Mouse (Mus musculus) cortical plate, adult 2 months (tissue): Measurements from ENCODE around the gene Pnliprp2.

Experiments
- CTCF ChIP-seq: fragments of 200-500 bp; IDR thresholded peaks from 2 replicates; pipeline ENCODE4 v1.5.1; 2011; ENCODE audit warnings: mild to moderate bottlenecking, control low read depth, low read length; ENCODE audit not compliant: insufficient read depth; ENCODE audit errors: extremely low read depth
- POLR2A ChIP-seq: fragments of 200-500 bp; IDR thresholded peaks from 2 replicates; pipeline ENCODE4 v1.6.1; 2011; ENCODE audit warnings: mild to moderate bottlenecking, low read length, control low read depth; ENCODE audit not compliant: insufficient read depth; ENCODE audit errors: extremely low read depth

GRCm38 (mm10) chr19:58726551-58726950 lies 33.0 kb upstream of the Pnliprp2 start:
- TF ChIP-seq CTCF, result no peak
- no peak for TF ChIP-seq POLR2A
